Mouse (Mus musculus) right cerebral cortex, adult 18-20 months (tissue): Measurements from ENCODE around the gene Agmo.

ENCODE experiments used
- DNase-seq: peaks from one replicate; pipeline ENCODE4 v3.0.0; 2022; ENCODE audit warnings: mixed read lengths

The Agmo gene

GRCm38 (mm10) chr12:37241566-37242021 is at the start of gene Agmo:
Gene Agmo (plus strand): TSS chr12:37241641.
- DNase-seq = peak; percentile 35

DNA sequence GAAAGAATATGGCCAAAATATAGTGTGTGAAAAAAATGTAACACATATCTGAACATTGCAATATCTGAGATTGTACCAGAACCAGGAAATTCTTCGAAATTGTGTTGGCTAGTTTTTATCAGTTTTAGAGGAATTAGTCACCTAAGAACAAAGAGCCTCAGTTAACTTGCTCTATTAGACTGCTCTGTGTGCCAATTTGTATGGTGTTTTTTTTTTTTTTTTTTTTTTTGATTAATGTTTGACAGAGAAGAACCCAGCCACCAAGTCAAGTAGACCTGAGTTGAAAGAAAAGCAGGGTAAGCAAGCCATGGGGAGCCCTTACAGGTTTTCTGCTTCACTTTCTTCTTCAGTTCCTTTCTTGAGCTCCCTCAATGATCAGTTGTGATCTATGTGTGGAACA is 10.3 kb upstream of the Agmo start:
- DNase-seq = no peak

DNA sequence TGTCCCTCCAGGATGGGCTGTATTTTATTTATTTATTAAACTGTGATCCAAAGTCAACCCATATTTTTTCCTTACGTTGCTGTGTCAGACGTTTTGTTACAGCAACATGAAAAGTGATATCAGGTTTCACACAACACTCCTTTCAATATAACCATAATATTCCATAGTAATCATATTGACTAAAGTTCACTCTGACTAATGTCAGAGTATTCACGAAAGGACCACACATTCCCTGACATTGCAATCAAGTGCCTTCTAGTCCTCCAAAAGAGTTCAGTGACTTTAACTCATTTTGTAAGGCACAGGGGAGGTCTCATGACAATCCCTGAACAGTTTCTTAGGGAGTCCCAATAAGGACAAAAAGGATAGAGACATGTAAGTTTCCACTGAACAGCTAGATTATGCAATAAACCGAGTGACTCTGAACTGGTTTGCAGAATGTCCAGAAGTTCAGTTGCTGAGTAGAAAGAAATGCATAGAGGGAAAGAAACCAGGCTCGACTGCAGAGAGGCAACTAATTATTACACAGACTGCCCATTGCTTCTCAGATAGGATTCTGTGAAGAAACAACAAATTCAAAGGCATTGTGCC is 371 bp upstream of the Agmo start:
- DNase-seq = no peak

DNA sequence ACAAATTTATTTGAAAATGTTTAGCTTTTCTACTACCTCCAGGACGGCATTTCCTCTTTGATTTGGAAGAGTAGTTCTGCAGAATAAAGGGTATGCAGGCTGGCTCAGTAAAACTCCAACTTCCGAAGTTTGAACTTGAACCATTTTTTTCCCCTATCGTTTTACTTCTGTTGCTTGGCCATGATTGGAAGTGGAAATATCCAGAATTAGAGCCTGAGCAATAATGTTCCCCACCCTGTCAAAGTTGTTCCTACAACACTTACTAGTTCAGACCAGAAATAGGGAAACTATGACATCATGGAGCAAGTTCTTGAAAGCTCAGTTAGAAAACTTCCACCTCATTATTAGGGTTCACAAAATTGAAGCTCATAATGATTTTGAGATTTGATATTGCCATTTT is 1.0 kb downstream of the Agmo start:
- DNase-seq = no peak

GRCm38 (mm10) chr12:37244876-37245275 is 3.4 kb downstream of the Agmo start:
- DNase-seq = no peak

- no peak for DNase-seq
Measured at GRCm38 (mm10) chr12:37251688-37252087, 10.2 kb downstream of the Agmo start.

GRCm38 (mm10) chr12:37257099-37257498 is 15.7 kb downstream of the Agmo start:
- no peak for DNase-seq

GRCm38 (mm10) chr12:37259771-37260528 is 18.5 kb downstream of the Agmo start:
- no peak for DNase-seq

DNA sequence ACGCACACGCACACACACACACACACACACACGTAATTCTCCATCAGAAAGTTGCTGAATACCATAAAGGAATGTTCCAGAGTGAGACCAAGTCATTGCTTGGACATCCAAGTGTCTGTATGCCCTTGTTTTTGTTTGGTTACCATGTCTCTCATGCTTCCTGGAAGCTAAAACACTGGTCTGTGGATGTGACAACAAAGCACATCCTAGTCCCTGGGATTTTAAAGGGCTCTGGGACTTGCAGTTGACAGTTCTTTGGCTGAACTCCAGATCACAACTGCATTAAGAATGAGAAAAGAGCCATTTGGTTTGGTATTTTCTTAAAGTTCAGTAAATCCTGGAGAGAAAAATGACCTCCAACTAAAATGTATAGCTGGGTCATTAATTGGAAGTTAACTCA is 22.2 kb downstream of the Agmo start:
- DNase-seq = no peak

DNA sequence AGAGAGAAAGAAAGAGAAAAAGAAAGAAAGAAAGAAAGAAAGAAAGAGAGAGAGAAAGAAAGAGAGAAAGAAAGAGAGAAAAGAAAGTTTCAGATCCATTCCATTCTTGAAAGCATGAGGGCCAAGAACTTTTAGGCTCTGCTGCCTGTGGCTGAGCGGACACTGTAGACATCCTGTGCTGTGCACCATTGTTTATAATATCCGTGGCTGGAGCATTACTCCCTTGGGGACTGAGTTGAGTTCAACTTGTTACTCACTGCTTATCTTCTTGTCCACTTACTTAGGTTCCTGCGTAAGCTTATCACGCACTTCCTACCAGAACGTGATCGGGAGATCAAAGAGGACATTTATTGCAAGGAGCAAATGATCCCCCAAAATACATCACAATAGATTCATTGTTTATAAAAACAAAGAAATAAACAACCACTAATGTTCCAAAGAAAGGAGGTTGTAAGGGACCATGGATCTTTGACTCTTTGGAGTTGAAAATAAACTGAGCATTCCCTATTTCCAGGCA is 27.3 kb downstream of the Agmo start:
- DNase-seq = no peak

- no peak for DNase-seq
Measured at GRCm38 (mm10) chr12:37272660-37273059, 31.2 kb downstream of the Agmo start.

GRCm38 (mm10) chr12:37273964-37274657 is 32.7 kb downstream of the Agmo start:
- DNase-seq = no peak

GRCm38 (mm10) chr12:37274658-37275019 is 33.2 kb downstream of the Agmo start:
- no peak for DNase-seq

DNA sequence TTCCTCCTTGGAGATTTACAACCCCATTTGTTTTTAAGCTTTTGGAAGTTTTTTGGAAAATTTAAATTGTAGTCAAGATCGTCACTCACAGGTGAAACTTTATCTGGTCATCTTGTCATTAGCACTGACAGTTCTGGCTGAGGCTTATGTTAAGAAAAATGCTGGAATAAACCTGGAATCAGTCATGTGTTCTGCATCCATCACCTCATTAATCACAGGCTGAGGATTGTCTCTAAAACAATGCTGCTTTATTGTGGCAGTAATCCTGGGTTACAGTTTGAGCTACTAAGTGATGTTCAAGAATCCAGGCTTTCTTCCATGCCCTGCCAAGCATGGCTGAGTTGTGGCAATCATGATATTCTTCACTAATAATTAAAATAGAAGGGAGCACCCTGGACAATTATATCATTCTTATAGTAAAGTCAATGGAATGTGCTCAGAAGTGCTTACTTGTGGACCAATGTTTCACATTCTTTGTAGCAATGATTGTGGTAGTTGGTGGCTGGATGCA is 65.6 kb downstream of the Agmo start:
- DNase-seq = no peak

GRCm38 (mm10) chr12:37310786-37311185 is 69.3 kb downstream of the Agmo start:
- DNase-seq = no peak

- DNase-seq = no peak
Measured at GRCm38 (mm10) chr12:37322860-37323259, 81.4 kb downstream of the Agmo start.

GRCm38 (mm10) chr12:37334987-37335386 is 93.5 kb downstream of the Agmo start:
- no peak for DNase-seq

- no peak for DNase-seq
Measured at GRCm38 (mm10) chr12:37344225-37344624, 102.8 kb downstream of the Agmo start.

DNA sequence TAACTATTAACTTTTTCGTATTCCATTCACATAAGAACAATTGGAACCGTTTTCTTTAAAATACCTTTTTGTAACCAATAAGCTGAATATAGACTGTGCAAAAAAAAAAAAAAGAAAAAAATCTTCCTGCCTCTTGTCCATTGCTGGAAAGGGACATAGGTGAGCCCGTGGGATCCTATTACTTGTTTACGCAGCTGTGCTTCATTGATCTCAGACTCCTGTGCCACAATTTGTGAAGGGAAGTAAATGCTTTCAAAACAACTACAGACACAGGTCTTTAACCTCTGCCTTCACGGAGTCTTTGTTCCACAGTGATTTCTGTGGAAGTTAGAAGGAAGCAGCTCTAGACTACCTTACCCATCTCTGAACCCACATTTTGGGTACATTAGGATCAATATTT is 104.3 kb downstream of the Agmo start:
- no peak for DNase-seq

- no peak for DNase-seq
Measured at GRCm38 (mm10) chr12:37392316-37392715, 150.9 kb downstream of the Agmo start.

- no peak for DNase-seq
Measured at GRCm38 (mm10) chr12:37402541-37402940, 161.1 kb downstream of the Agmo start.

DNA sequence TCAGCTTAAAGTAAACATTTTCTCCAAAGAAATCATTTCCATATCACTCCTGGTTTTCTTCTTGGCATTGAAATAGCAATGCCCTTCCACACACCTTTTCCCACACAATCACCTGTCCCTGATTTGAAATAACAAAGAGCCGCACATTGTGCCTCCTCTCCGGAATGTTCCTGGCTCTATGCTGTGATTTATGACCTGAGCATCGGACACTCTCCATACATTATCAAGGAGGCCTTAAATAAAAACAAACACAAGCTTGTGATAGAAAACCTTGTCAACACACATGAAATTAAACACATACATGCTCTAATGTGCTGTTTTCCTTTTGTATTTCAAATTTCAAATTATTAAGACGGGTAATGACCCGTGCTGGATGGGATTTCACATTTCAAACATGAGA is 184.9 kb downstream of the Agmo start:
- DNase-seq = no peak

GRCm38 (mm10) chr12:37426750-37427149 is 185.3 kb downstream of the Agmo start:
- DNase-seq = no peak

DNA sequence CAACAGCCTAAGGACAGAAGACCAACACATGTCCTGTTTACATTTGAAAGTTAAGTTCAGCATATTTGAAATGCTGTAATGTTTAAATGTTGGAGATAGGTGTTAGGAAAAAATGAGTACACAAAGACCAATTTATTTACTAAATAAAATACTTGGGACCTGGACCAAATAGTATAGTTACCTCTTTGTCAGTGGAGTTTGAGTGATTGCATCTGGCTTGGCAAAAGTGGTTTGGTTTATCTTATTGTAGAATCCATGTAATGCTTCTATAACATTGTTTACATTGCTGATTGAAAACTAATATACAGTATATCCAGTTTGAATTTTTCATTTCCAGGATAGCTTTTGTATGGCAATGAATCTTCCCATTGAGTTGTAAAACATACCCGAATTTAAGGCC is 193.0 kb downstream of the Agmo start:
- no peak for DNase-seq
